Mouse (Mus musculus) limb, embryonic 13.5 days (tissue): ENCODE measurements around the gene Habp2. TPM values are rescaled to one million over a fixed set of nuclear protein-coding genes. Genes with fewer than 3 reads are reported as not detected.
A peak's percentile ranks its signal among the peaks of the same experiment; 100 is the strongest.
"Not testable (repeated sequence)": the region's sequence is repeated elsewhere in the genome, so short reads cannot be mapped to it uniquely, and the experiment has no call there.

ENCODE experiments used
- ATAC-seq: fragments of 200-750 bp; cut with Nextera tagmentation; 2 replicates; pipeline ENCODE4 v1.8.0; 2017; ENCODE audit warnings: low read depth, moderate number of reproducible peaks, moderate TSS enrichment; ENCODE audit not compliant: low FRiP score
- H3K27ac ChIP-seq: fragments of 300-500 bp; sonication (generic); 2 replicates; pipeline ENCODE4 v1.5.1; 2015; ENCODE audit warnings: inconsistent platforms, mild to moderate bottlenecking, moderate library complexity
- H3K27me3 ChIP-seq: fragments of 300-500 bp; sonication (generic); 2 replicates; pipeline ENCODE4 v1.6.1; 2015; ENCODE audit warnings: mild to moderate bottlenecking, inconsistent platforms
- H3K36me3 ChIP-seq: fragments of 300-500 bp; sonication (generic); 2 replicates; pipeline ENCODE4 v1.6.1; 2015; ENCODE audit warnings: inconsistent platforms, mild to moderate bottlenecking, moderate library complexity
- H3K4me1 ChIP-seq: fragments of 300-500 bp; sonication (generic); 2 replicates; pipeline ENCODE4 v1.6.1; 2015; ENCODE audit warnings: inconsistent platforms
- H3K4me2 ChIP-seq: fragments of 300-500 bp; sonication (generic); replicated peaks from 2 replicates; pipeline ENCODE4 v1.6.1; 2015; ENCODE audit warnings: inconsistent platforms, mild to moderate bottlenecking, moderate library complexity
- H3K4me3 ChIP-seq: fragments of 300-500 bp; sonication (generic); 2 replicates; pipeline ENCODE4 v1.5.1; 2015; ENCODE audit warnings: moderate library complexity, mild to moderate bottlenecking, inconsistent platforms
- H3K9ac ChIP-seq: fragments of 300-500 bp; sonication (generic); 2 replicates; pipeline ENCODE4 v1.6.1; 2015; ENCODE audit warnings: mild to moderate bottlenecking, inconsistent platforms
- H3K9me3 ChIP-seq: fragments of 300-500 bp; sonication (generic); 2 replicates; pipeline ENCODE4 v1.6.1; 2016; ENCODE audit warnings: inconsistent platforms
- WGBS: fragments of 180-500 bp; shearing (Covaris S2); methylation state at CpG from one replicate; pipeline ENCODE4 v1.1.7; 2015; 5-methylcytosine and 5-hydroxymethylcytosine counted together
- polyA plus RNA-seq: library from polyadenylated mRNA; unstranded; fragments of >200 nt; fragmentation: Nextera tagmentation; extraction: Ambion mirVana; gene quantifications from 2 replicates; pipeline ENCODE4 v1.2.1, GENCODE M21; 2015

Gene Habp2
- polyA plus RNA-seq, 1 experiment from 2014 or later = 0.10 TPM

DNA sequence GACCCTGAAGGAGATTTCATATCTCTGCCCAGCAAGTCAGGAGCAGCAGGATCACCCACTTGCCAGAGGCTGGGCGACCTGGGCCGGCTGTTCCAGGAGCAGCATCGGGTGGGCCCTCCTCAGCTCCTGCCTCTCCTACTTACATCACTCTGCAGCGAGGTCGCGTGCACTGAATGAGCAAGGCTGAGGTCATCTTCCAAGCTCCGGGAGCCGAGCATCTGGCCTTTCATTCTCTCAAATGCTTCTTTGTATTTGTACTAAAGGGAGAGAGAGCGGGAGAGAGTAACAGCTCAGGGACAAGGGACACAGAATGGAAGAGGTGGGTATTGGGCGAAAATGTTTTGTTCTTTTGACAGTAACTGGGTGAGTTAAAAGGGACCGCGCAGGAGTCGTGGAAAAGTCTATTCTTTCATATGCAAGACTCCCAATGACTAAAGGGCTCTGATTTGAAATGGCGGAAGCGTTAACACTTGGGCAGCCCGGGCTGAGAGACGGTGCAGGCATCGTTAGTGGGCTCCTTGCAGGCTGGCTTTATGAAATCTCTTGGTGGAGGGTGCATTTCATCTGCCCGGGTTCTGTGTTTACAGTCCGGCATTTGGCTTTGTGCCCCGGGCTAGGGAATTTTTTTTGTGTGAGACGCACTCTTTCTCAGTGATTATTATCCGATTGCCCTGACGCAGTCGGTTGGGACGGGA lies 57.1 kb downstream of the Habp2 start:
- Histone ChIP-seq H3K9ac (no peak overlapping the region), H3K4me2 (no peak overlapping the region), H3K36me3 (no peaks in the 10 kb centered on the region), H3K4me1 (peaks cover 18% of the 10 kb centered on the region), H3K27me3 (peaks cover 3% of the 10 kb centered on the region; the same call in 1 of the 2 replicates), H3K9me3 (no peaks in the 10 kb centered on the region), H3K27ac (no peak overlapping the region), H3K4me3 (no peak overlapping the region)
- no peak for ATAC-seq
- 50% methylated on average over 26 of the region's 26 CpGs for WGBS

- Histone ChIP-seq H3K4me2 (no peak overlapping the region), H3K4me3 (no peak overlapping the region), H3K27me3 (peaks cover 3% of the 10 kb centered on the region; the same call in 1 of the 2 replicates), H3K9ac (no peak overlapping the region), H3K9me3 (no peaks in the 10 kb centered on the region), H3K4me1 (peaks cover 18% of the 10 kb centered on the region), H3K36me3 (no peaks in the 10 kb centered on the region), H3K27ac (no peak overlapping the region)
- no peak for ATAC-seq
- 77% methylated on average over 3 of the region's 3 CpGs for WGBS
Observed at GRCm38 (mm10) chr19:56346016-56346415, 59.1 kb downstream of the Habp2 start.

DNA sequence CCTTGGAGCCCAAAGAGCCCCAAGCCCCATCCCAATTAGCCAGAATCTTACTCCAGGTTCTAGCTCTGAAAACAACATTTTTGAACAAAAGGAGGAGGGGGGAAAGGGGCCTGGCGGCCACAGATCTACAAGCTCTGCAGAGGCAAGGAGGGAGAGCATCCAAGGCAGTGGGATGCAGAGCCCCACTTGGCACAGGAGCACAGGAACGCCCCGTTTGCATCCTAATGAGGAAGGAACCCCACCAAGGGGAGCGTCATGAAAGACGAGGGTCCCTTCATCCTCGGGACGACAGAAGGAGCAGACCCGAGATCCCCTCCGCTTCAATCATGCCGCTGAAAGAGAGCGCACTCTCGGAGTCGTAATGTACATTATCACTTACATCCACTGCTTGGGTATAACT lies 59.8 kb downstream of the Habp2 start:
- Histone ChIP-seq H3K9me3 (no peaks in the 10 kb centered on the region), H3K9ac (no peak overlapping the region), H3K4me2 (no peak overlapping the region), H3K4me1 (peaks cover 18% of the 10 kb centered on the region), H3K27me3 (peaks cover 3% of the 10 kb centered on the region; the same call in 1 of the 2 replicates), H3K36me3 (no peaks in the 10 kb centered on the region), H3K27ac (no peak overlapping the region), H3K4me3 (no peak overlapping the region)
- no peak for ATAC-seq
- 29% methylated on average over 13 of the region's 13 CpGs for WGBS

GRCm38 (mm10) chr19:56349295-56349694 lies 62.4 kb downstream of the Habp2 start:
- no peak overlapping the region for H3K9ac ChIP-seq
- no peak overlapping the region for H3K4me2 ChIP-seq
- peaks cover 3% of the 10 kb centered on the region; the same call in 1 of the 2 replicates for H3K27me3 ChIP-seq
- H3K4me3 ChIP-seq = no peak overlapping the region
- WGBS = 30% methylated on average over 6 of the region's 6 CpGs
- no peaks in the 10 kb centered on the region for H3K36me3 ChIP-seq
- H3K27ac ChIP-seq = no peak overlapping the region
- peaks cover 4% of the 10 kb centered on the region; the same call in 1 of the 2 replicates for H3K4me1 ChIP-seq
- no peak for ATAC-seq
- H3K9me3 ChIP-seq = no peaks in the 10 kb centered on the region

GRCm38 (mm10) chr19:56353689-56354088 lies 66.8 kb downstream of the Habp2 start:
- no peak overlapping the region for H3K4me2 ChIP-seq
- H3K4me1 ChIP-seq = 0 out of 2 replicates have a peak, but pooled peaks cover 4% of the 10 kb centered on the region
- no peaks in the 10 kb centered on the region for H3K9me3 ChIP-seq
- no peak for ATAC-seq
- H3K27me3 ChIP-seq = no peaks in the 10 kb centered on the region
- H3K27ac ChIP-seq = no peak overlapping the region
- WGBS = 88% methylated on average over 10 of the region's 10 CpGs
- no peak overlapping the region for H3K9ac ChIP-seq
- no peaks in the 10 kb centered on the region for H3K36me3 ChIP-seq
- H3K4me3 ChIP-seq = no peak overlapping the region

GRCm38 (mm10) chr19:56355201-56355600 lies 68.3 kb downstream of the Habp2 start:
- ATAC-seq = no peak

GRCm38 (mm10) chr19:56356480-56357373 lies 69.8 kb downstream of the Habp2 start:
- H3K4me3 ChIP-seq = no peak overlapping the region
- no peak for ATAC-seq
- H3K9ac ChIP-seq = no peak overlapping the region
- no peaks in the 10 kb centered on the region for H3K9me3 ChIP-seq
- no peaks in the 10 kb centered on the region for H3K36me3 ChIP-seq
- H3K4me1 ChIP-seq = 0 out of 2 replicates have a peak, but pooled peaks cover 4% of the 10 kb centered on the region
- H3K27ac ChIP-seq = no peak overlapping the region
- 39% methylated on average over 17 of the region's 17 CpGs for WGBS
- no peaks in the 10 kb centered on the region for H3K27me3 ChIP-seq
- H3K4me2 ChIP-seq = peak overlapping the region; percentile 25; the same call in 1 of the 2 replicates

More at GRCm38 (mm10) chr19:56355201-56355600, 68.3 kb downstream of the Habp2 start:
- Histone ChIP-seq H3K36me3 (no peaks in the 10 kb centered on the region), H3K4me2 (no peak overlapping the region), H3K4me3 (no peak overlapping the region), H3K27ac (no peak overlapping the region), H3K4me1 (0 out of 2 replicates have a peak, but pooled peaks cover 4% of the 10 kb centered on the region), H3K9me3 (no peaks in the 10 kb centered on the region), H3K27me3 (no peaks in the 10 kb centered on the region), H3K9ac (no peak overlapping the region)
- WGBS = 82% methylated on average over 12 of the region's 12 CpGs

DNA sequence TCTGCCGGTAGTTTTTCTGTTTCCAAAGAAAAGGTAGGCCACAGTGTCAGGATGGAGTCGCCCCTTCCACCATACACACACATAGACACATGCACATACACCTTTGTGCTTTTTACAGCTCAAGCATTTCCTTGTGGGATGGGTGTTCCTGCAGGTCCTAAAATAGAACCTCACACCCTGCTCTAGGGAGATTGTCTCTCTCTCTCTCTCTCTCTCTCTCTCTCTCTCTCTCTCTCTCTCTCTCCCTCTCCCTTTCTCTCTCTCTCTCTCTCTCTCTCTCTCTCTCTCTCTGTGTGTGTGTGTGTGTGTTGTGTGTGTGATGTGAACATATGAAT lies 70.4 kb downstream of the Habp2 start:
- H3K9ac ChIP-seq, H3K4me1 ChIP-seq, ATAC-seq, H3K9me3 ChIP-seq, H3K27me3 ChIP-seq, H3K4me2 ChIP-seq, H3K4me3 ChIP-seq, H3K27ac ChIP-seq, H3K36me3 ChIP-seq: not testable (repeated sequence)
- WGBS = 78% methylated on average over 2 of the region's 2 CpGs

- H3K9me3 ChIP-seq = no peaks in the 10 kb centered on the region
- no peaks in the 10 kb centered on the region for H3K36me3 ChIP-seq
- WGBS = 67% methylated on average over 2 of the region's 2 CpGs
- no peak overlapping the region for H3K4me2 ChIP-seq
- H3K4me1 ChIP-seq = peaks cover 8% of the 10 kb centered on the region
- H3K4me3 ChIP-seq = no peak overlapping the region
- no peak overlapping the region for H3K9ac ChIP-seq
- no peak for ATAC-seq
- H3K27me3 ChIP-seq = no peaks in the 10 kb centered on the region
- no peak overlapping the region for H3K27ac ChIP-seq
Observed at GRCm38 (mm10) chr19:56358890-56359289, 72.0 kb downstream of the Habp2 start.

DNA sequence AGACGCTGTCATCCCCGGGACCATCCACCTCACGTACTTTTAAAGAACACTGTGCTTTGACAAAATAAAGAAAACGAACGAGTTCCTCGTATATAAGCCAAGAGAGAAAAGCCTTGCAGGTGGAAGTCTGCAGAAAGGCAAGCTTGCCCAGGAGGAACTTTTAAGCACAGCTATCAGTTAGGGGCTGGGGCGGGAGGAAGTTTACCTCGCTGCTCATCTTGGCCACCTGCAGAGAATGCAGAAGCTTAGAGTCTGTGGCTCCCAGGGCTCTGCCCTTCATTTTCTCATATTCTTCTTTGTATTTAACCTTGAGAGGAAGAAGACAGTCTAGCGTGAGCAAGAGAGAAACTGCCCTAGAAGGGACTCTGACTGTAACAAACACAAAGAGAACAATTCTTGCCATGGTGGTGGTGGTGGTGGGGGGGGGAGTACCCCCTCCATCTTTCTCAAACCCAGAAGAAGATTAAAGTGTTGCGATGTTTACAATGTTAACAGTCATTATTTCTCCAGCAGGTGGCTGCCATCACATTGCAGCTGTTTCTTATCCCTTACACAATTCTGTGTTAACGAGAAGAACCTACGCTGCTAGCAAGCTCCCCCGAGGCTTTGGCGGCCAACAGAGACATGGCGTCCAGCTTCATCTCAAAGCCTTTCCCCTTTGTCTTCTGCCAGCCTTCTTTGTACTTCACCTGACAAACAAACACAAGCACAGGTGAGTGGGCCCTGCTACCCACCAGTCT lies 77.0 kb downstream of the Habp2 start:
- WGBS = 49% methylated on average over 15 of the region's 15 CpGs
- no peak for ATAC-seq

GRCm38 (mm10) chr19:56364563-56364962 lies 77.6 kb downstream of the Habp2 start:
- WGBS = 51% methylated on average over 8 of the region's 8 CpGs
- no peak overlapping the region for H3K9ac ChIP-seq
- H3K4me1 ChIP-seq = peaks cover 13% of the 10 kb centered on the region
- no peaks in the 10 kb centered on the region for H3K36me3 ChIP-seq
- no peak overlapping the region for H3K4me3 ChIP-seq
- no peak overlapping the region for H3K4me2 ChIP-seq
- H3K27me3 ChIP-seq = 0 out of 2 replicates have a peak, but pooled peaks cover 4% of the 10 kb centered on the region
- no peak for ATAC-seq
- H3K27ac ChIP-seq = no peak overlapping the region
- H3K9me3 ChIP-seq = no peaks in the 10 kb centered on the region

More for the DNA sequence above, 77.0 kb downstream of the Habp2 start:
- Histone ChIP-seq H3K27me3 (0 out of 2 replicates have a peak, but pooled peaks cover 4% of the 10 kb centered on the region), H3K4me1 (peaks cover 13% of the 10 kb centered on the region), H3K9ac (no peak overlapping the region), H3K9me3 (no peaks in the 10 kb centered on the region), H3K36me3 (no peaks in the 10 kb centered on the region), H3K4me2 (no peak overlapping the region), H3K27ac (no peak overlapping the region), H3K4me3 (no peak overlapping the region)

GRCm38 (mm10) chr19:56366168-56366567 lies 79.2 kb downstream of the Habp2 start:
- 84% methylated on average over 11 of the region's 11 CpGs for WGBS
- Histone ChIP-seq H3K27ac (no peak overlapping the region), H3K36me3 (no peaks in the 10 kb centered on the region), H3K9me3 (no peaks in the 10 kb centered on the region), H3K27me3 (0 out of 2 replicates have a peak, but pooled peaks cover 4% of the 10 kb centered on the region), H3K4me2 (no peak overlapping the region), H3K4me3 (no peak overlapping the region), H3K4me1 (peaks cover 13% of the 10 kb centered on the region), H3K9ac (no peak overlapping the region)
- ATAC-seq = no peak
